8 mouse cellular contexts compared by ENCODE assay signal in the genomic region with DNA sequence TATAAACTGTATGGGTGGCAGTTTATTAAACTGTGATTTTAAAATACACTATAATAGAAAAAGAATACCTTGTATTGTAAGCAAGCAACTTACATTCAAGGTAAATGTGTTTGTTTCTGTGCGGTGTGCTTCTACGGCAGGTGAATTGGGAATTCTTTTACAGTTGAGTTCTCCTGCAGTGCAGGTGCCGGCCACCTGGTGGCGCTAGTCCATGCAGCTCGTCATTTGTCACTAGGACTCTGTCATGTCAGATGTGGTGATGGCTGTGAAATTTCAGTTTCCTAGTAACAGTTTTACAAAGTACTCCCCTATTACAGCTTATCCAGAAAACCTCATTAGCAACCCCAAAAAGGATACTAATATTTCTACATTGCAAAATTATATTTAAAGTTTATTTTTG. TPM values are rescaled to one million over a fixed set of nuclear protein-coding genes. Genes with fewer than 3 reads are reported as not detected.
DNase-seq lines count a peak whose midpoint lies in the region; ATAC-seq and TF ChIP-seq lines count a peak whose summit lies in the region.

No protein-coding gene starts in this region.

- peak; percentile 99 for TF ChIP-seq CTCF in heart, adult 2 months (IDR thresholded peaks at IDR 0.05)

- 0 out of 2 replicates have a peak, but pooled peaks have one; percentile 36 for TF ChIP-seq EP300 in heart, adult 2 months (IDR thresholded peaks at IDR 0.05; ENCODE audit: insufficient read depth, low read depth, low read length)

- H3K27ac ChIP-seq in heart, adult 2 months: no peak overlapping the region
- no peak overlapping the region for H3K27ac ChIP-seq in heart, embryonic 10.5 days

- H3K9ac ChIP-seq in heart, adult 2 months (ENCODE audit: low read depth, low read length): no peak overlapping the region

- no peak overlapping the region for H3K4me3 ChIP-seq in heart, adult 2 months
- no peak overlapping the region for H3K4me3 ChIP-seq in heart, embryonic 10.5 days

- H3K36me3 ChIP-seq in heart, adult 2 months (ENCODE audit: control insufficient read depth, insufficient read depth, low read length): no peaks in the 10 kb centered on the region
- peaks cover 67% of the 10 kb centered on the region for H3K36me3 ChIP-seq in heart, embryonic 10.5 days

- WGBS in heart, adult 2 months: 36% methylated on average over 5 of the region's 5 CpGs
- 35% methylated on average over 5 of the region's 5 CpGs for WGBS in heart, embryonic 10.5 days

- intact Hi-C loops in heart, adult 2 months (cut with DNase I): loop anchor here (5.0 kb wide), 1 partner anchor 435 kb away; no protein-coding TSS in a partner anchor

- no peaks in the 10 kb centered on the region for H3K27me3 ChIP-seq in heart, adult 2 months (ENCODE audit: control insufficient read depth, insufficient read depth, low read length)
- H3K27me3 ChIP-seq in heart, embryonic 10.5 days (ENCODE audit: insufficient read depth, poor library complexity, severe bottlenecking): no peaks in the 10 kb centered on the region

- peak; percentile 33 to 73 for DNase-seq in heart, adult 2 months
- no peak for DNase-seq in heart, embryonic 10.5 days (ENCODE audit: low spot score)
- DNase-seq in 416B (ENCODE audit: low read depth): peak; percentile 42
- DNase-seq in NIH3T3 (ENCODE audit: low read depth): peak; percentile 50
- DNase-seq in embryo, embryonic 10 days (ENCODE audit: low spot score): peak; percentile 69
- peak; percentile 53 for DNase-seq in kidney, postnatal 14 days
- peak; percentile 79 for DNase-seq in testis, postnatal 10 days (ENCODE audit: low spot score)

- peak; percentile 91 for ATAC-seq in megakaryocyte progenitor cell, adult 5-6 weeks (replicated peaks; ENCODE audit: poor library complexity)

- TF ChIP-seq POLR2A in heart, adult 2 months (IDR thresholded peaks at IDR 0.05; ENCODE audit: insufficient read depth, low read depth, low read length): no peak

- no peaks in the 10 kb centered on the region for H3K4me1 ChIP-seq in heart, adult 2 months (ENCODE audit: control insufficient read depth, insufficient read depth, low read length)
- 0 out of 2 replicates have a peak, but pooled peaks cover 2% of the 10 kb centered on the region for H3K4me1 ChIP-seq in heart, embryonic 10.5 days

- H3K79me2 ChIP-seq in heart, adult 2 months (replicated peaks; ENCODE audit: control insufficient read depth, insufficient read depth, low read length): no peaks in the 10 kb centered on the region

- H3K9me3 ChIP-seq in heart, embryonic 10.5 days: no peaks in the 10 kb centered on the region

RNA-seq across cellular contexts. Expression of a gene that starts 20.2 kb away (rescaled TPM):
- 10 to 100 TPM; 19.9 TPM for total RNA-seq in heart, adult 2 months (2021)
- polyA plus RNA-seq in heart, adult 2 months (2012; rRNA removed): 25.8 and 35.2 TPM in 2 replicates
- polyA plus RNA-seq in heart, embryonic 10.5 days (2016; fragmentation: Nextera tagmentation; extraction: Ambion mirVana): 43.6 and 46.3 TPM in 2 replicates
- 15.5 and 16.2 TPM in 2 replicates for total RNA-seq in megakaryocyte progenitor cell, adult 5-6 weeks (2015)
- 12.2 and 14.1 TPM in 2 replicates for total RNA-seq in megakaryocyte progenitor cell, adult 5-6 weeks (2017)

RNA-seq across cellular contexts. Expression of a gene that starts 24.6 kb away (rescaled TPM):
- total RNA-seq in heart, adult 2 months (2021): 10 to 100 TPM in 1 of 2 experiments, 1 to 10 TPM in 1; 8.7 to 10.3 TPM
- polyA plus RNA-seq in heart, adult 2 months (2012; rRNA removed): 6.4 and 11.4 TPM in 2 replicates
- 38.9 and 40.7 TPM in 2 replicates for polyA plus RNA-seq in heart, embryonic 10.5 days (2016; fragmentation: Nextera tagmentation; extraction: Ambion mirVana)
- 22.9 and 23.3 TPM in 2 replicates for total RNA-seq in megakaryocyte progenitor cell, adult 5-6 weeks (2015)
- 20.2 TPM in 2 replicates for total RNA-seq in megakaryocyte progenitor cell, adult 5-6 weeks (2017)
